Mouse (Mus musculus) liver, embryonic 14.5 days (tissue): ENCODE results near the gene Knstrn.

Experiments used
- CTCF ChIP-seq: IDR thresholded peaks from 2 replicates; pipeline ENCODE4 v1.5.1; 2016; ENCODE audit warnings: antibody characterized with exemption, low read depth, control low read depth
- EP300 ChIP-seq: IDR thresholded peaks from 2 replicates; pipeline ENCODE4 v1.6.1; 2016; ENCODE audit warnings: antibody characterized with exemption, low read depth

- TF ChIP-seq EP300 (no peak), CTCF (no peak)
These were observed 73.6 kb downstream of the Knstrn start for GRCm38 (mm10) chr2:118887440-118887839.
